Mouse (Mus musculus) heart, adult 18-20 months (tissue): ENCODE measurements at regions not wholly inside any gene's neighbourhood (a gene's known extent, or its start where the extent isn't known, plus 50 kb on each side); places are given as distances from the start of the nearest gene placed in this dataset.

Experiments used
- DNase-seq, 2 experiments: peaks; one replicate each; pipeline ENCODE4 v3.0.0; 2021 to 2022; ENCODE audit warnings: mixed read lengths in 1 of 2

GRCm38 (mm10) chr3:35365431-35365830 lies 388.5 kb upstream of the Atp11b start:
- no peak for DNase-seq

GRCm38 (mm10) chr3:35372276-35372675 lies 381.6 kb upstream of the Atp11b start:
- no peak for DNase-seq

DNA sequence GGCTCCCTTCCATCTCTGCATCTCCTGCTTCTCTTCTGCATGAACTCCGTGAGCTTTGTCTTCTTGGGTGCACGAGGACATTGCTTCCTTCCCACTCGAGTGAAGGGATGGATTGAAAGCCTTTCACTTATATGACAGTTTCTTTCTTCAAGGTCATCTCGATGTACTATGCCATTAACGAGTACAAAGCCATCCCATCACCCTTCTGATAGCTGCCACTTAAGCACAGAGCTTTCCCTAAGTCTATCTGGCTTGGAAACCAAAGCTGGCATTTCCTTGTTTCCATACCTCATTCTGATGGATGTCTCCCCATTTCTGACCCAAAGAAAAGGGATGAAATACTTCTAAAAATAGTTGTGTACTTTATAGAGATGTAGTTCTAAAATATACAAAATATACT lies 366.5 kb upstream of the Atp11b start:
- DNase-seq, result no peak

GRCm38 (mm10) chr3:35392657-35393056 lies 361.2 kb upstream of the Atp11b start:
- DNase-seq, result no peak

GRCm38 (mm10) chr3:35400213-35400612 lies 353.7 kb upstream of the Atp11b start:
- DNase-seq, result no peak

- no peak for DNase-seq
Observed at GRCm38 (mm10) chr3:35402666-35403065, 351.2 kb upstream of the Atp11b start.

GRCm38 (mm10) chr3:35403952-35404351 lies 350.0 kb upstream of the Atp11b start:
- no peak for DNase-seq

GRCm38 (mm10) chr3:35404492-35405390 lies 349.2 kb upstream of the Atp11b start:
- peak in 1 of 2 experiments; percentile 11 for DNase-seq

DNA sequence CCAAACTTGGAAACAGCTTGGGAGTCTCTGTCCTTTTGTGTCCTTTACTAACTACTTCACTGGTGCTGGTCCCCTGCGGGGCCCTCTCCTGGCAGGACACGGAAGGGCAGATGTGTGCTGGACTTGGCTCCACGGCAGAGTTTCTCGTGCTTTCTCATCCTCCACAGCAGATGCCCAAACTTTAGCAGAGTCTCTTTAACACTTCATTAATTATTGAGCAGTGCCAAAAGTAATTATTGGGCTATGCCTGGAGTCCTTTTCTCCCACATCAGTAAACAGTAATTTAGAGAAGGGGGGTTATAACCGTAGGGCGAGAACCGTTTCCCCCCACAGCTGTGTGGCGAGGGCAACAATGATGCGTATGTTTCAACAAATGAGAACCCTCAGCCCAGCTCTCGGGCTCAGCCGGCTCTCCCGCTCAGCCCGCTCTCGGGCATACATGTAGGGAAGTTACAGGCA lies 348.3 kb upstream of the Atp11b start:
- DNase-seq, result peak; percentile 12 to 25

DNA sequence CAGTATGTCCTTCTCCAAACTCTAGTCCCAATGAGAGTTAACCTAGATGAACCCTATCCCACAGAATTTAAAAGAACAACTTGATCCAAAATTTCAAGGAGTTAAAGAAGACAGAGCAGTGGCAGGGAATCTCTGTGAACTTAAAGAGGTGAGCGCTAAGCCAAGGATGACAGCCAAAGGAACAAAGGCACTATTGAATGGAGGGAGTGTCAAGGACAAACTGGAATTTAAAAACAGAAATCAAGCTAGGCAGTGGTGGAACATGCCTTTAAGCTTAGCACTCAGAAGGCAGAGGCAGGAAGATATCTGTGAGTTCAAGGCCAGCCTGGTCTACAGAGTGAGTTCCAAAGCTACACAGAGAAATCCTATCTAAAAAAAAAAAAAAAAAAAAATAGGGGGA lies 316.2 kb upstream of the Atp11b start:
- no peak for DNase-seq

DNA sequence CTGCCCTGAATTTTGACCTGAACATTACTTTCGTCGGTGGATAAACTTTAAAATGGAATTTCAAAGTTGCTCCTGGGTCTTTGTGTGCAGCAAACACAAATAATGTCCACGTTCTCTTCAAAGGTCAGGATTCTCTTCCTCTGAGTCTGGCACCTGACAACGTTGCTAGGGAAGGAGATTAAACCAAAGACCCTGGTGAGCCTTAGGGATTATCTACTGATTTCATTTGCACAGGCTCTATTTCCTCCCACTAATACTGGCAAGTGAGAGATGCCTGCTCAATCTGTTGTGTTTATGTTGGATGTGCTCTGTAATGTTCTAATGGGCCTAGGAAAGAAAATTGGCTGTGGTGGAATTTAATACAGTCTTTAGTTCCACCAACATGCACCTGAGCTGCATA lies 291.0 kb upstream of the Atp11b start:
- no peak for DNase-seq

DNA sequence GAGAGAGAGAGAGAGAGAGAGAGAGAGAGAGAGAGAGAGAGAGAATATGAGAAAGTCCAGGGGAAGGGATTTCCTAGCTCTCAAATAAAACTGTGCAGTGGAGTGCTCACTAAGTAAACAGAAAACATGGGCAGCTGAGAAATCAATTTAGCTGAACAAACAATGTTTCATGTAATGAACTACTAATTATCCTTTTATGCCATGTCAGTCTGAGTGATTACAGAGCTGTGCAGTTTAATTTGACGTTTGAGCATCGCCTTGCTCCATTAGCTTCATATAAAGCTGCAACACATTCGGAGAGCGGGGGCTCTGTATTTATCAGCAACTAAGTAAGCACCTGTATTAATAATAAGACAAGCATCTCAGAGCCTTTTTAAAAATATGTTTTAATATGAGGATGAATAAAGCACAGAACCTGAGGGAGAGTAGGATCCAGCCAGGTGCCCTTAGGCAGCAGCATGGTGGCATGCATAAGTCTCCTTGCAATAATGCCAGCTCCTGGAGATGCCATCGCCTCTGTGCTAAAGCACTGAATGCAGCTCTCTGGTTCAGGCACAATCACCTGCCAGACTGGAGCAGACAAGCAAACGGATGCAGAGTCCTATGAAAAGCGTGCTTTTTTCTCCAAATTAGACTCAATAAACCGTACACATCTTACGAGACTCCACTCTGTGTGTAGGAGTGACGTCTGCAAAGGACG lies 289.5 kb upstream of the Atp11b start:
- no peak for DNase-seq

GRCm38 (mm10) chr3:35465956-35466355 lies 287.9 kb upstream of the Atp11b start:
- no peak for DNase-seq

DNA sequence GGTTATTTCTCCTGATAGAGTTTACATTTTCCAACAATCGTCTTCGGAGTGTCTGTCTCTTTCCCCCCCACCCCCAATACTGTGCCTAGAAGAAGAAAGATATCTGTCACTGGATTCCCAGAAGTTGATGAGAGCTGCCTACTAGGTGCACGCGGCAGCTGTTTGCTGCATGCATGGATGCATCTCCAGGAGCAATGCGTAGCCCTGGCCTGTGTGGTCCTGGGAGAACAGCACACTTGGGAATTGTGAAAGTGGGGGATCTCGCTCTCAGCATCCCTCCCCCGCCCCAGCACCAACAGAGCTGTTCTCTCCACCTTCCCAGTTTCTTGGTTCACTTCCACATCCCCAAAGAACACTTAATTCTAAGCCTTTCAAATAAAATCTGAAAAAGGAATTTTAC lies 280.6 kb upstream of the Atp11b start:
- no peak for DNase-seq

DNA sequence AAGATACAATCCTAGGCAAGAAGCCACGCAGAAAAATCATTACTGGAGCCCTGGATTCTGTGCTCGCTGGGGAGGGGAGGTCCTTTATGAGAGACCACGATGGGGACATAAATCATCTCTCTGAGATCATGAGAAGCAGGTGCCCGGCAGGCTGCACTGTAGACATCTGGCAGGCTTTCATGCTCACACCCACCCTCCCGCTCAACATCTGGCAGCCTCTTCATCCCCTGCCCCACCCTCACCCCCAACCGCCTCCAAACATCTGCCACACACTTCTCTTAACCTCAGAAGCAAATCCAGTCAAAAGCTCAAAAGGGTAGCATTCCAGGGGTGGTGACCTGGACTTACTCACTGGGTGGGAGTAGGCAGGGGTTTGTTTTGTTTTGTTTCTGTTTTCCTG lies 279.5 kb upstream of the Atp11b start:
- no peak for DNase-seq

DNA sequence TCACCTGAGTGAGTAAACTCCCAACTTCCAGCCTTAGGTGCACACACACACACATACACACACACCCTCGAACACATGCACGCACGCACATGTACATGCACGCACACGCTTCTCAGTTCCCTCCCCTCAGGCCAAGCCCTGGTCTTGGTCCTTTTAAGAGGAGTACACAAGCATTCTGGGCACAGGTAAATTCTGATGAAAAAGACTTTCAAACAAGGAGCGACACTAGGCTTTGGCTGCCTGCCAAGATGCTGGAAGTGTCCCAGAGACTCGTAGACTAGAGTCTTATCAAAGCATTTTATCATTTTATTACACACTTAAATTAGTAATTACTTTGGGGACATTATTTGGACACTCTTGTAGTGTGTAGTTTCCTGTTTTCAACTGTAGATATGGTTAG lies 278.6 kb upstream of the Atp11b start:
- DNase-seq, result no peak

DNA sequence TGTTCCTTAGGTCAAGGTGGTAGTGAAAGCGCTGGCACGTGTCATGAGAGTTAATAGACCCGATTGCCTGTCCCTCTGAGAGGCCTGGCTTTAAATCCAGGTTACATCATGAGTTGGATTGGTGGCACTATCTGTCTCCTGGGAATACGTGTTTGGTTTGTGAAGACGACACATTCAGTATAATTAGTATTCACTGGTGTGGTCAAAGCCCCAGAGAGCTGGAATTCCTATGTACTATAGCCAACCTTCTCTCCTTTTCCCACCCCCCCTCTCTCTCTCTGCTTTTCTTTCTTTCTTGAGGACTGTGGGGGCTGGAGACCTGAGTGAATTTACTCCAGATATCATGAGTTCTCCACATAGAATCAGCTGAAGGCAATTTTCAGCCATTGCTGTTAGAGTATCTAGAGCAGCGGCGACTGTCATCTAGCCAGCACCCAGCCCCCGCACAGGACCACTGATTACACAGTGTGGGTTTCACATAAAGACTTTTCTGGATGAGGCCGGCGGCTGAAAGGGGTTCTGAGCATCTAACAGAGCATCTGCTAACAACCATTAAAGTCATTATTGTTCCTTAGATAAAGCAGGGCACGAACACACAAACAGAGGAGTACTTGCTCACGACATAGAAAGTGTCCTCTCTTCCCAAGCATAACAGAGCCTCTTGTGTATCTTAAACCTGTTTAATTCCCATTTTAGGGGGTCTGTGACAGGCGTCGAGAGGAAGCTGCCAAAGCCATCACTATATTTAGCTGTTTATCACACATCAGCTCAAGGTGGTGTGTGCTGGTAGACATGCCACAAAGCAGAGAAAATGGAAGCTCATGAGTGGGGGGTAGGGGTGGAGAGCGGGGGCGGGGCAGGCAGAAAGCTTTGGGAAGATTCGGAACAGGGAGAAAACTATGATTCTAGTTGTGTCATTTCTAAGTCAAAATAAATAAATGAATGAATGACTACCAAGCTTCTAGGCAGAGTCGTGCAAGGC lies 272.9 kb upstream of the Atp11b start:
- no peak for DNase-seq

- DNase-seq, result no peak
Observed at GRCm38 (mm10) chr3:35481841-35482240, 272.1 kb upstream of the Atp11b start.

- peak; percentile 27 to 54 for DNase-seq
Observed at GRCm38 (mm10) chr3:35482296-35482695, 271.6 kb upstream of the Atp11b start.

DNA sequence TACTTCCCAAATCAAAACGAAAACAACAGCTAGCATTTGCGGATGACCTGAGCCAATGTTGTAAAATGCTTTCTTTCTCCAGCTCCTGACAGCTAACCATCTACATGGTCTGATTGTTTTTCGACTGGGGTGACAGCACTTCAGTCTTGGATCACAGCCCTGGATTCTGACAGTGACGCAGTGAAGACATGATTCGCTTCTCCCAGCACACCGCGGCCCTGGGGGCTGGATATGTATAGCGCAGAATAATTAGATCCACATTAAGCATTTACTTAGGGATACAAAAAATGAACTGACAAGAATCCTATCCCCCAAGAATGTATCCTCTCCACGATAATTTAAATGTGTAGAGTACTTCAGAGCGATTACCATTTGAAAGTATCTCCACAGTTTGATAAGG lies 271.1 kb upstream of the Atp11b start:
- no peak for DNase-seq

GRCm38 (mm10) chr3:35496027-35496824 lies 257.7 kb upstream of the Atp11b start:
- DNase-seq, result peak; percentile 30 to 31
